Mouse (Mus musculus) bone marrow, adult 2 months (tissue): ENCODE results near the gene Scd2. TPM values are rescaled to one million over a fixed set of nuclear protein-coding genes. Genes with fewer than 3 reads are reported as not detected.

Experiments
- H3K27ac ChIP-seq: fragments of 200-500 bp; 2 replicates; pipeline ENCODE4 v1.5.1; 2012; ENCODE audit warnings: low read depth, mild to moderate bottlenecking, control low read depth, inconsistent platforms, low read length; ENCODE audit not compliant: control insufficient read depth, poor library complexity, insufficient read depth
- H3K4me1 ChIP-seq: fragments of 200-500 bp; 2 replicates; pipeline ENCODE4 v1.6.1; 2011; ENCODE audit warnings: low read length; ENCODE audit not compliant: control insufficient read depth, insufficient read depth
- H3K4me3 ChIP-seq: fragments of 200-500 bp; replicated peaks from 2 replicates; pipeline ENCODE3; 2011; ENCODE audit warnings: mild to moderate bottlenecking, low read depth, low read length, control low read depth; ENCODE audit not compliant: control insufficient read depth
- CTCF ChIP-seq: fragments of 200-500 bp; IDR thresholded peaks from 2 replicates; pipeline ENCODE4 v1.5.1; 2011; ENCODE audit warnings: low read length, control low read depth; ENCODE audit not compliant: control insufficient read depth, insufficient read depth
- POLR2A ChIP-seq: fragments of 200-500 bp; IDR thresholded peaks from 2 replicates; pipeline ENCODE4 v1.6.1; 2011; ENCODE audit warnings: low read depth, mild to moderate bottlenecking, control low read depth, low read length, borderline replicate concordance; ENCODE audit not compliant: control insufficient read depth
- WGBS: fragments of 180-500 bp; shearing (Covaris S2); methylation state at CpG from one replicate; pipeline ENCODE4 v1.1.7; 2018; 5-methylcytosine and 5-hydroxymethylcytosine counted together
- polyA plus RNA-seq: library from polyadenylated mRNA; stranded (reverse); fragments of >200 nt; gene quantifications from 2 replicates; pipeline ENCODE4 v1.2.4, GENCODE M21; 2011; ENCODE audit warnings: low replicate concordance; ENCODE audit not compliant: missing spikeins, insufficient read depth, insufficient read length

Scd2 gene
- polyA plus RNA-seq, 1 experiment, result 19.7 TPM

GRCm38 (mm10) chr19:44303502-44303901 is 10.0 kb downstream of the Scd2 start:
- TF ChIP-seq CTCF (no peak), POLR2A (no peak)
- no peak overlapping the region for H3K27ac ChIP-seq
- no peak overlapping the region for H3K4me3 ChIP-seq
- H3K4me1 ChIP-seq, result no peaks in the 10 kb centered on the region; the same call in 1 of the 2 replicates
- WGBS, result 84% methylated on average over 8 of the region's 8 CpGs

GRCm38 (mm10) chr19:44304419-44304818 is 10.9 kb downstream of the Scd2 start:
- no peaks in the 10 kb centered on the region; the same call in 1 of the 2 replicates for H3K4me1 ChIP-seq
- no peak overlapping the region for H3K27ac ChIP-seq
- WGBS, result 88% methylated on average over 10 of the region's 10 CpGs
- no peak overlapping the region for H3K4me3 ChIP-seq
- TF ChIP-seq CTCF, result no peak
- TF ChIP-seq POLR2A, result no peak

DNA sequence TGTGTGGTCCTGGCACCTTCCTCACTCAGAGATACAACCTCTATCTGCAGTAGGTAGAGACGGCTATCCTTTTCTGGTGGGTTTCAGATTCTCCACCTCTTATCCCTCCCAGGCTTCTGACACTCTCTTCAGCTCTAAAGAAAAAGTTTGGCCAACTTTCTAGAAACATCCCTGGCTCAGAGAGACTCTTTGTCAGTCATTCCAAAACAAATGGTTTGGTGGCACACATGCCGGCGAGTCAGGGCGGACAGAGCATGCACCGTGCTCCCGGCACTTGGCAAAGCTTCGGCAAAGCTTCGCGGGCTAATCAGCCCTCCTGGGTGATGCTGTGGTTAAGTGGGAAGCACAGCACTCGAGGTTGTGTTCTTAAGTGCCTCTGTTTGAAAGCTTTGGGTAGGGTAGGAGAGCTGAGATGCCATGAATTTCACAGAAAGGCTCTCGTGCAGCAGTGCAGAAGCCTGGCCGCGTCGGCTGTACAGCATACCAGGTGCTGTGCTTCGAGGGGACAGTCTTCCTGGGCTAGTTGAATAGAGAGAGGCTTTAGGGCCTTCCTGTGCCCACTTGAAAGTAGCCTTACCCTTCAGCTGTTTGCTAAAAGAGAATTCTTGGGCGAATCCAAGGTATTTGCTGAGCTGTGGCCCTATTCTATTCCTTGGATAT is 11.5 kb downstream of the Scd2 start:
- TF ChIP-seq CTCF (no peak), POLR2A (no peak)
- H3K4me1 ChIP-seq, result no peaks in the 10 kb centered on the region; the same call in 1 of the 2 replicates
- no peak overlapping the region for H3K27ac ChIP-seq
- WGBS, result 85% methylated on average over 16 of the region's 16 CpGs
- H3K4me3 ChIP-seq, result no peak overlapping the region

- TF ChIP-seq POLR2A (no peak), CTCF (no peak)
- 90% methylated on average over 15 of the region's 15 CpGs for WGBS
- Histone ChIP-seq H3K4me1 (no peaks in the 10 kb centered on the region; the same call in 1 of the 2 replicates), H3K27ac (no peak overlapping the region), H3K4me3 (no peak overlapping the region)
These were observed 12.2 kb downstream of the Scd2 start for GRCm38 (mm10) chr19:44305701-44306100.

DNA sequence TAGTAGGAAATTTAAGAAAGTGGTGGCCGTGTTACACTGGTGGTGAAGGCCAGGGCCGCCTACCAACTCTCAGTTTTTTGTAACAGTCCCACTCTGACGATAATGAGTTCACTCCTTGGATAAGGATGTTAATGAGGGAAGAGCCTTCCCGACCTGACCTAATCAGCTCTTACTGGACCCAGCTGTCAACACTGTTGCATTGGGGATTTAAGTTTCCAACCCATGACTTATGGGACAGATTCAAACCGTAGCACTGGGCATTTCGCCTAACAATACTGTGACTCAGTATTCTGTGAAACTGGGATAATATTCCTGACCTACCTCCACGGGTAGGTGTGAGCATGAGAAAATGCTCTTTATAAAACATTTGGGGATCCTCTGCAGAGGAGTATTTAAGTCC is 12.7 kb downstream of the Scd2 start:
- Histone ChIP-seq H3K4me3 (no peak overlapping the region), H3K4me1 (no peaks in the 10 kb centered on the region; the same call in 1 of the 2 replicates), H3K27ac (no peak overlapping the region)
- TF ChIP-seq POLR2A (no peak), CTCF (no peak)
- WGBS, result 79% methylated on average over 7 of the region's 7 CpGs

DNA sequence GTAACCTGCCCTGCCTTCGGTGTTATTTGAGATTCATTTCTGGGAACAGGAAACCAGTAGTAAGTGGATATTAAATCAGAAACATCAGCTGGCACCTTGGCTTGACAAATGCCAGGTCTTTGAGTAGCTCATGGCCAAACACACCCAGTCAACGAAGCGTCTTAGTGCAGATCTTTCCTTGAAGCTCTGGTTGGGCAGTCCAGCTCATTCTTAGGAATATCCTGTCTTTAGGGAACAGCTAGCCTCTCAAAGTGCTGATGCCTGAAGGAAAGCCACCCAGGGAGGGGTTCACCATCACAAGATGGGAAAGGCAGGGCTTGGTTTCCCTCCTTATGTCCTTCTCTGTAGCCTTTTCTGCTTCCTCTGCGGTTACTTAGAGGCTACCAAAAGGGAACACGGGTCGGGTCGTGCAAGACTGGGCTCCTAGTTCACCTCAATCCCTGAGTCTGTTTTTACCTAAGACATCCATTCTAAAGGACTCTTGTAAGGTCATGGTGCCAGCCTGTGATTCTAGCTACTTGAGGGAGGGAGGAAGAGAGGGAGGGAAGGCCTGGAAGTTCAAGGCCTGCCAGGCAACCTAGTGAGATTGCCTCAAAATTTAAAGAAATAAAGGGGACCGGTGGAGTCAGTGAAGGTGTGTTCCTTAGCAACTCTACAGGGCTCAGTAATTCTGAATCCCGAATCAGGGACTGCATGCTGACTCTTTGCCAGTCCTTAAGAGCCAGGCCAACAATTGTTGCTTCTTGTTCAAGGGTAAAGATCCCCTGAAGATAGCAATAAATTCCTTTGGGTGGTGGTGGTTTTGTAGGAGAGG is 13.8 kb downstream of the Scd2 start:
- no peaks in the 10 kb centered on the region for H3K4me1 ChIP-seq
- 73% methylated on average over 9 of the region's 9 CpGs for WGBS
- no peak for TF ChIP-seq POLR2A
- no peak for TF ChIP-seq CTCF
- no peak overlapping the region for H3K27ac ChIP-seq
- no peak overlapping the region for H3K4me3 ChIP-seq

DNA sequence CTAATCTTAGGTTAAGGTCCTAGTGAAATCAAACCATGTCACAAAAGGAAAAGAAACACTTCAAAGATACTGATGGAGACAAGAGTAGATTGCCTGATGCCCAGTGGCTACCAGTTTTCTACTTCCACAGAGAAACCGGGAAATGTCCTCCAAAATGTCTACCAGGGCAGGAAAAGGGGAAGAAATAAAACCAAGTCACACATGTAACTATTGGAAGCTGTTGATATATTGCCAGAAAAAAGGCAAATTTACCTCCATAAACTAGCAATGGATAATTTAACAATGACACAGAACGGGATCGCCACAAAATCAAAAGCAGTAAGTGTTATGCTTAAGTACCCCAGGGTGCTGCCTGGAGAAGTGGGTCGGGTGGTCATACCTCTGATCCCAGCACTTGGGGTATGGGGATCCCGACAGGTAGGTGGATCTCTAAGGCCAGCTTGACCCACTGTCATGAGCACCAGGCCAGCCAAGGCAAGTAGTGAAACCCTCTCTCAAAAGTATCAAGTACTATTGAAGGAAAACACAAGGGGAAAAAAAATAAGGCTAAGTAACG is 14.5 kb downstream of the Scd2 start:
- WGBS, result 80% methylated on average over 6 of the region's 6 CpGs
- no peaks in the 10 kb centered on the region for H3K4me1 ChIP-seq
- H3K4me3 ChIP-seq, result no peak overlapping the region
- TF ChIP-seq POLR2A, result no peak
- no peak for TF ChIP-seq CTCF
- no peak overlapping the region for H3K27ac ChIP-seq

DNA sequence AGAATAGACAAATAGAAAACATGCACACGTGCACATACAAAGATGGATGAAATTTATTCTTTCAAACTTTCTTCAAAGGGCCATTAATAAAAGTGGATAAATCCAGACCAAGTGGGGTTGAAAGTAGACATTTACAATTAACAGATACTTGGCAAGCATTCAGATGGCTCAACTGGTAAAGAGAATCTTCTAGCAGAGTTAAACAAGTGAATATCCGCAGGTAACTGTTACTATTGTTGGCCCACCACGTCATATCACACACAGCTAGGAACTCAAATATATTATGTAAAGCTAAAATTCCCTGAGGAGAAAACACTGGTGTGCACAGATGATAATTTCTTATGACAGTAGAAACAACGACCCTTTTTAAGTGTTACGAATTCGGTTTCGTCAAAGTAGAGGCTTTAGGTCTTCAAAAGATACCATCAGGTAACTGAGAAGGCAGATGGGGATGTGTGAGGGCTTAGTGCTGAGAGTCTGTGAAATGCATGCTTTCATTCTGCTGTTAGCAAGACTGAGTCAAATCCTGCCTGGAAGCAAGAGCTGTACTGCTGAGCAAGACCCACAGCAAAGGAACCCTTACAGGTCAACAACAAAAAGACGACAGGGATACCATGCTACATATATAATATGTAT is 15.3 kb downstream of the Scd2 start:
- Histone ChIP-seq H3K4me1 (no peaks in the 10 kb centered on the region), H3K27ac (no peak overlapping the region), H3K4me3 (no peak overlapping the region)
- 82% methylated on average over 8 of the region's 8 CpGs for WGBS
- TF ChIP-seq CTCF (no peak), POLR2A (no peak)
